Comparison of ENCODE assay signal across 8 mouse cellular contexts in the genomic region with DNA sequence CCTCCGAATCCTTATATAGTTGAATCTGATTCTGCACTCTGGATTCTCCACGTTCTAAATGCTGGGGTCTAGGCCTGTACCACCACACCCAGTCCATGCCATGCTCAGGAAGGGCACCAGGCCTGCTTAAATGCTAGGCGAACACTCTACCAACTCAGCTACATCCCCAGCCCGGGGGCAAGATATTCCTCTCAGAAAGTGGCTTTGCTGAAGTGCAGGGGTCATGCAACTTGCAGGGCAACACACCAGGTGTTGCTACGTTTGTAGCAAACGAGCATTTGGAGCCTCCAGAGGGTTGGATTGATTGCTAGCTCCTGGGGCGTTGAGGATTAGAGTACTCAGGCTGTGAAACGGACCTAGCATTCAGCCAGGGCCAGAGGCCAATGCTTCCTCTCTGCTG. TPM values are rescaled to one million over a fixed set of nuclear protein-coding genes. Genes with fewer than 3 reads are reported as not detected.
A peak's percentile ranks its signal among the peaks of the same experiment; 100 is the strongest.
DNase-seq lines count a peak whose midpoint lies in the region; ATAC-seq and TF ChIP-seq lines count a peak whose summit lies in the region.

No protein-coding gene starts in this region.

- no peak for ATAC-seq in heart, postnatal 0 days (ENCODE audit: insufficient read depth, low read depth)

- no peaks in the 10 kb centered on the region for H3K9me3 ChIP-seq in heart, postnatal 0 days (replicated peaks; ENCODE audit: control insufficient read depth, low read length)

- no peak for TF ChIP-seq EP300 in heart, postnatal 0 days (IDR thresholded peaks at IDR 0.05; ENCODE audit: low read depth)

- TF ChIP-seq POLR2A in kidney, adult 2 months (IDR thresholded peaks at IDR 0.05; ENCODE audit: low read depth, low read length) = no peak

- peak overlapping the region; percentile 93; the same call in 1 of the 2 replicates for H3K9ac ChIP-seq in heart, postnatal 0 days (replicated peaks; ENCODE audit: low read depth, low read length)

- no peaks in the 10 kb centered on the region for H3K27me3 ChIP-seq in kidney, adult 2 months (replicated peaks; ENCODE audit: control insufficient read depth, insufficient read depth, low read length)
- H3K27me3 ChIP-seq in heart, postnatal 0 days (ENCODE audit: control insufficient read depth, insufficient read depth, low read length) = no peaks in the 10 kb centered on the region

- peaks cover 17% of the 10 kb centered on the region; the same call in 1 of the 2 replicates for H3K79me2 ChIP-seq in macrophage (ENCODE audit: inconsistent target)

- TF ChIP-seq CTCF in kidney, adult 2 months (conservative IDR thresholded peaks at IDR 0.05; ENCODE audit: insufficient read depth, insufficient read length, low read depth, low read length) = no peak
- TF ChIP-seq CTCF in heart, postnatal 0 days (IDR thresholded peaks at IDR 0.05; ENCODE audit: low read depth) = no peak

- peak overlapping the region; percentile 9 for H3K4me3 ChIP-seq in kidney, adult 2 months (ENCODE audit: insufficient read depth, low read depth, low read length)
- H3K4me3 ChIP-seq in heart, postnatal 0 days (ENCODE audit: low read depth, low read length) = peak overlapping the region; percentile 93
- peak overlapping the region; percentile 53; the same call in 1 of the 2 replicates for H3K4me3 ChIP-seq in macrophage (ENCODE audit: inconsistent target)

- 59% methylated on average over 8 of the region's 8 CpGs for WGBS in kidney, adult 2 months
- WGBS in heart, postnatal 0 days = 57% methylated on average over 8 of the region's 8 CpGs
- WGBS in macrophage (ENCODE audit: missing documents) = 76% methylated on average over 8 of the region's 8 CpGs

- peak; percentile 19 for DNase-seq in kidney, adult 2 months
- no peak for DNase-seq in kidney, adult 9 months
- DNase-seq in cerebellum, postnatal 10 days = peak; percentile 30 to 33
- DNase-seq in heart, postnatal 0 days (ENCODE audit: low spot score) = no peak
- DNase-seq in right cerebral cortex, postnatal 10 days (ENCODE audit: low spot score in 2 of 2) = no peak
- no peak for DNase-seq in lung, adult 18-20 months
- DNase-seq in gastrocnemius, postnatal 25 days = no peak

- no peaks in the 10 kb centered on the region for H3K36me3 ChIP-seq in kidney, adult 2 months (ENCODE audit: control insufficient read depth, insufficient read depth, low read length)
- H3K36me3 ChIP-seq in heart, postnatal 0 days (replicated peaks; ENCODE audit: control insufficient read depth, insufficient read depth, low read length) = no peaks in the 10 kb centered on the region
- H3K36me3 ChIP-seq in macrophage (ENCODE audit: inconsistent target) = no peaks in the 10 kb centered on the region

- H3K4me1 ChIP-seq in kidney, adult 2 months (ENCODE audit: control insufficient read depth, insufficient read depth, low read length) = peaks cover 8% of the 10 kb centered on the region
- H3K4me1 ChIP-seq in heart, postnatal 0 days (ENCODE audit: control insufficient read depth, insufficient read depth) = peaks cover 16% of the 10 kb centered on the region; the same call in 1 of the 2 replicates

- H3K4me2 ChIP-seq in heart, postnatal 0 days (ENCODE audit: low read depth, low read length) = peak overlapping the region; percentile 91

- peak overlapping the region; percentile 51 for H3K27ac ChIP-seq in kidney, adult 2 months (ENCODE audit: insufficient read depth, low read depth, low read length)
- H3K27ac ChIP-seq in heart, postnatal 0 days (ENCODE audit: low read depth) = no peak overlapping the region
- H3K27ac ChIP-seq in macrophage = no peak overlapping the region

RNA-seq across cellular contexts. Expression of a gene that starts 9.2 kb away (rescaled TPM):
- 45.4 and 59.9 TPM in 2 replicates for polyA plus RNA-seq in kidney, adult 2 months (2012; rRNA removed)
- 85.9 and 86.8 TPM in 2 replicates for total RNA-seq in heart, postnatal 0 days (2014; rRNA removed; ENCODE audit: low replicate concordance)
- 139 and 145 TPM in 2 replicates for polyA plus RNA-seq in heart, postnatal 0 days (2015; fragmentation: Nextera tagmentation; extraction: Ambion mirVana)
- 100 to 1,000 TPM in 3 of 26 experiments, 10 to 100 TPM in 23; 15.0 to 273 (median 35.7) TPM for total RNA-seq in macrophage (2018; cell fraction: chromatin; rRNA removed)
- 10 to 100 TPM; 19.9 to 54.5 (median 27.5) TPM for total RNA-seq in macrophage (2018; cell fraction: cytosol; rRNA removed)
- total RNA-seq in macrophage (2018; cell fraction: nucleus; rRNA removed) = 100 to 1,000 TPM in 5 of 26 experiments, 10 to 100 TPM in 21; 27.2 to 212 (median 38.6) TPM
- polyA plus RNA-seq in macrophage (2018) = 25.7 to 41.0 TPM (median 35.8 TPM) in 3 replicates
- 10 to 100 TPM; 37.6 to 37.7 TPM for total RNA-seq in gastrocnemius, postnatal 25 days (2021)

RNA-seq across cellular contexts. Expression of a gene that starts 9.5 kb away (rescaled TPM):
- 32.9 and 34.8 TPM in 2 replicates for polyA plus RNA-seq in kidney, adult 2 months (2012; rRNA removed)
- 39.5 and 41.7 TPM in 2 replicates for total RNA-seq in heart, postnatal 0 days (2014; rRNA removed; ENCODE audit: low replicate concordance)
- polyA plus RNA-seq in heart, postnatal 0 days (2015; fragmentation: Nextera tagmentation; extraction: Ambion mirVana) = 24.9 and 27.3 TPM in 2 replicates
- 10 to 100 TPM in 3 of 26 experiments, 1 to 10 TPM in 21, under 1 TPM in 2; 0.66 to 12.6 (median 5.5) TPM for total RNA-seq in macrophage (2018; cell fraction: chromatin; rRNA removed)
- total RNA-seq in macrophage (2018; cell fraction: cytosol; rRNA removed) = 10 to 100 TPM; 11.9 to 21.9 (median 16.6) TPM
- 10 to 100 TPM in 23 of 26 experiments, 1 to 10 TPM in 3; 5.4 to 25.9 (median 16.0) TPM for total RNA-seq in macrophage (2018; cell fraction: nucleus; rRNA removed)
- 11.7 to 20.2 TPM (median 17.7 TPM) in 3 replicates for polyA plus RNA-seq in macrophage (2018)
- 1 to 10 TPM; 7.3 to 9.5 TPM for total RNA-seq in gastrocnemius, postnatal 25 days (2021)

RNA-seq across cellular contexts. Expression of a gene that starts 55.5 kb away (rescaled TPM):
- polyA plus RNA-seq in kidney, adult 2 months (2012; rRNA removed) = 10.7 and 11.7 TPM in 2 replicates
- total RNA-seq in heart, postnatal 0 days (2014; rRNA removed; ENCODE audit: low replicate concordance) = 23.1 and 24.4 TPM in 2 replicates
- 28.8 and 29.3 TPM in 2 replicates for polyA plus RNA-seq in heart, postnatal 0 days (2015; fragmentation: Nextera tagmentation; extraction: Ambion mirVana)
- 100 to 1,000 TPM in 4 of 26 experiments, 10 to 100 TPM in 22; 34.4 to 171 (median 63.2) TPM for total RNA-seq in macrophage (2018; cell fraction: chromatin; rRNA removed)
- total RNA-seq in macrophage (2018; cell fraction: cytosol; rRNA removed) = 10 to 100 TPM in 25 of 26 experiments, 1 to 10 TPM in 1; 10.0 to 25.4 (median 13.9) TPM
- total RNA-seq in macrophage (2018; cell fraction: nucleus; rRNA removed) = 100 to 1,000 TPM in 2 of 26 experiments, 10 to 100 TPM in 24; 21.6 to 128 (median 56.3) TPM
- 15.9 to 48.3 TPM (median 18.5 TPM) in 3 replicates for polyA plus RNA-seq in macrophage (2018)
- total RNA-seq in gastrocnemius, postnatal 25 days (2021) = 10 to 100 TPM; 12.9 to 13.6 TPM

RNA-seq across cellular contexts. Expression of a gene that starts 56.1 kb away (rescaled TPM):
- 35.3 and 36.3 TPM in 2 replicates for polyA plus RNA-seq in kidney, adult 2 months (2012; rRNA removed)
- total RNA-seq in heart, postnatal 0 days (2014; rRNA removed; ENCODE audit: low replicate concordance) = 61.4 and 81.9 TPM in 2 replicates
- polyA plus RNA-seq in heart, postnatal 0 days (2015; fragmentation: Nextera tagmentation; extraction: Ambion mirVana) = 81.3 and 87.8 TPM in 2 replicates
- total RNA-seq in macrophage (2018; cell fraction: chromatin; rRNA removed) = 100 to 1,000 TPM in 17 of 26 experiments, 10 to 100 TPM in 9; 61.4 to 161 (median 109) TPM
- total RNA-seq in macrophage (2018; cell fraction: cytosol; rRNA removed) = 100 to 1,000 TPM in 4 of 26 experiments, 10 to 100 TPM in 22; 72.0 to 106 (median 93.7) TPM
- 100 to 1,000 TPM in 10 of 26 experiments, 10 to 100 TPM in 16; 63.7 to 168 (median 86.6) TPM for total RNA-seq in macrophage (2018; cell fraction: nucleus; rRNA removed)
- 81.7 to 146 TPM (median 81.9 TPM) in 3 replicates for polyA plus RNA-seq in macrophage (2018)
- total RNA-seq in gastrocnemius, postnatal 25 days (2021) = 10 to 100 TPM; 46.0 to 46.4 TPM

Comparison
In these comparisons a context has a peak if more than half of its experiments do, and no peak if none do; other contexts are left out.
1. DNase-seq: peak in kidney, adult 2 months (single experiment) and cerebellum, postnatal 10 days (2 of 2); none in kidney, adult 9 months (single experiment), heart, postnatal 0 days (single experiment), right cerebral cortex, postnatal 10 days (0 of 2), lung, adult 18-20 months (0 of 2) and gastrocnemius, postnatal 25 days (single experiment).
2. H3K4me3 ChIP-seq: peak in every context shown above with its lines; median percentile 93 in heart, postnatal 0 days; 53 in macrophage; 9 in kidney, adult 2 months.